In genomic region chr1:178571009-178571408, GRCm38 (mm10) we compare ENCODE assay signal across 28 mouse cellular contexts. TPM values are rescaled to one million over a fixed set of nuclear protein-coding genes. Genes with fewer than 3 reads are reported as not detected.
A peak's percentile ranks its signal among the peaks of the same experiment; 100 is the strongest.
DNase-seq lines count a peak whose midpoint lies in the region; ATAC-seq lines count a peak whose summit lies in the region.
"Had no signal": no experiment of that assay in that cellular context is flagged by ENCODE, and none has a peak within 500 bp of the region (broad histone marks: within the 10 kb centered on the region; RNA-seq: fewer than 3 reads in every experiment).

No protein-coding gene starts in this region.

- ATAC-seq in neural tube, embryonic 12.5 days (ENCODE audit: low FRiP score, low read depth), result 0 out of 2 replicates have a peak, but pooled peaks have one; percentile 23
- ATAC-seq in neural tube, embryonic 13.5 days (ENCODE audit: low read depth), result peak; percentile 58; the same call in 1 of the 2 replicates
- ATAC-seq in intestine, embryonic 16.5 days, result no peak
- ATAC-seq: forebrain, embryonic 16.5 days had no signal

- no peak for DNase-seq in neural tube, embryonic 10.5 days (ENCODE audit: extremely low spot score, low spot score)
- no peak for DNase-seq in limb, embryonic 10.5 days (ENCODE audit: low spot score)
- no peak for DNase-seq in right cerebral cortex, postnatal 4 days
- DNase-seq in right cerebral cortex, postnatal 10 days (ENCODE audit: low spot score in 2 of 2), result no peak
- DNase-seq: adrenal gland, adult 8-10 months; adrenal gland, postnatal 25 days; B cell, adult 2 months; cerebellum, adult 11-12 months; cerebellum, adult 8-10 months; cerebellum, postnatal 10 days; cerebellum, postnatal 36 days; embryo, embryonic 11 days; gastrocnemius, adult 2 months; gastrocnemius, postnatal 14 days; heart, adult 11 months; heart, postnatal 10 days; heart, postnatal 36 days had no signal

- H3K9ac ChIP-seq in neural tube, embryonic 12.5 days, result no peak overlapping the region
- H3K9ac ChIP-seq in neural tube, embryonic 13.5 days, result no peak overlapping the region
- H3K9ac ChIP-seq in intestine, embryonic 16.5 days (ENCODE audit: low read depth, low read length), result no peak overlapping the region
- H3K9ac ChIP-seq: forebrain, embryonic 13.5 days; heart, embryonic 12.5 days; heart, embryonic 15.5 days; hindbrain, embryonic 14.5 days had no signal

- no peak overlapping the region for H3K4me3 ChIP-seq in neural tube, embryonic 12.5 days
- no peak overlapping the region for H3K4me3 ChIP-seq in limb, embryonic 10.5 days
- no peak overlapping the region for H3K4me3 ChIP-seq in neural tube, embryonic 13.5 days
- no peak overlapping the region for H3K4me3 ChIP-seq in intestine, embryonic 16.5 days (ENCODE audit: low read length)
- H3K4me3 ChIP-seq: forebrain, embryonic 10.5 days; forebrain, embryonic 13.5 days; gastrocnemius, adult 2 months; heart, embryonic 12.5 days; heart, embryonic 15.5 days; hindbrain, embryonic 10.5 days had no signal

- H3K36me3 ChIP-seq in neural tube, embryonic 12.5 days, result no peaks in the 10 kb centered on the region
- H3K36me3 ChIP-seq in limb, embryonic 10.5 days, result peaks cover 23% of the 10 kb centered on the region
- peaks cover 6% of the 10 kb centered on the region; the same call in 1 of the 2 replicates for H3K36me3 ChIP-seq in neural tube, embryonic 13.5 days
- H3K36me3 ChIP-seq in intestine, embryonic 16.5 days (ENCODE audit: control insufficient read depth, insufficient read depth, low read length), result no peaks in the 10 kb centered on the region
- H3K36me3 ChIP-seq: forebrain, embryonic 10.5 days; G1E; hindbrain, embryonic 10.5 days had no signal

- H3K4me2 ChIP-seq in neural tube, embryonic 12.5 days (replicated peaks), result no peak overlapping the region
- no peak overlapping the region for H3K4me2 ChIP-seq in neural tube, embryonic 13.5 days
- no peak overlapping the region for H3K4me2 ChIP-seq in intestine, embryonic 16.5 days (ENCODE audit: low read depth, low read length)
- H3K4me2 ChIP-seq: forebrain, embryonic 13.5 days; heart, embryonic 12.5 days; heart, embryonic 15.5 days; hindbrain, embryonic 14.5 days had no signal

- peaks cover 19% of the 10 kb centered on the region for H3K4me1 ChIP-seq in neural tube, embryonic 12.5 days
- peaks cover 83% of the 10 kb centered on the region for H3K4me1 ChIP-seq in limb, embryonic 10.5 days
- peaks cover 68% of the 10 kb centered on the region for H3K4me1 ChIP-seq in neural tube, embryonic 13.5 days (replicated peaks)
- peaks cover 7% of the 10 kb centered on the region; the same call in 1 of the 2 replicates for H3K4me1 ChIP-seq in intestine, embryonic 16.5 days (ENCODE audit: control insufficient read depth, insufficient read depth, low read length)

- H3K27me3 ChIP-seq in neural tube, embryonic 12.5 days (replicated peaks), result no peaks in the 10 kb centered on the region
- no peaks in the 10 kb centered on the region for H3K27me3 ChIP-seq in limb, embryonic 10.5 days (ENCODE audit: low read depth, poor library complexity, severe bottlenecking)
- H3K27me3 ChIP-seq in neural tube, embryonic 13.5 days, result no peaks in the 10 kb centered on the region
- H3K27me3 ChIP-seq in intestine, embryonic 16.5 days (replicated peaks; ENCODE audit: control insufficient read depth, insufficient read depth, low read length), result no peaks in the 10 kb centered on the region
- H3K27me3 ChIP-seq: forebrain, embryonic 13.5 days; heart, embryonic 12.5 days; heart, embryonic 15.5 days had no signal

- H3K27ac ChIP-seq in neural tube, embryonic 12.5 days, result no peak overlapping the region
- H3K27ac ChIP-seq in limb, embryonic 10.5 days, result peak overlapping the region; percentile 82
- H3K27ac ChIP-seq in neural tube, embryonic 13.5 days (replicated peaks), result peak overlapping the region; percentile 54; the same call in 1 of the 2 replicates
- H3K27ac ChIP-seq in intestine, embryonic 16.5 days (ENCODE audit: low read length), result no peak overlapping the region
- H3K27ac ChIP-seq: forebrain, embryonic 13.5 days; gastrocnemius, adult 2 months; heart, embryonic 15.5 days; hindbrain, embryonic 10.5 days had no signal

- peaks cover 9% of the 10 kb centered on the region for H3K9me3 ChIP-seq in neural tube, embryonic 12.5 days
- no peaks in the 10 kb centered on the region for H3K9me3 ChIP-seq in limb, embryonic 10.5 days (replicated peaks)
- peaks cover 10% of the 10 kb centered on the region; the same call in 1 of the 2 replicates for H3K9me3 ChIP-seq in neural tube, embryonic 13.5 days
- H3K9me3 ChIP-seq in intestine, embryonic 16.5 days (ENCODE audit: control insufficient read depth, low read length), result peaks cover 4% of the 10 kb centered on the region; the same call in 1 of the 2 replicates
- H3K9me3 ChIP-seq: G1E; heart, embryonic 15.5 days had no signal

- 9% methylated on average over 4 of the region's 4 CpGs for WGBS in neural tube, embryonic 12.5 days
- WGBS in limb, embryonic 10.5 days, result 22% methylated on average over 4 of the region's 4 CpGs
- 13% methylated on average over 4 of the region's 4 CpGs for WGBS in neural tube, embryonic 13.5 days
- WGBS in intestine, embryonic 16.5 days, result 61% methylated on average over 4 of the region's 4 CpGs

RNA-seq across cellular contexts. Expression of gene Kif26b, which starts 42.1 kb away (rescaled TPM):
- 11.2 and 12.6 TPM in 2 replicates for polyA plus RNA-seq in neural tube, embryonic 12.5 days (2016; fragmentation: Nextera tagmentation; extraction: Ambion mirVana)
- polyA plus RNA-seq in limb, embryonic 10.5 days (2016; fragmentation: Nextera tagmentation; extraction: Ambion mirVana), result 18.4 and 24.8 TPM in 2 replicates
- polyA plus RNA-seq in neural tube, embryonic 13.5 days (2015; fragmentation: Nextera tagmentation; extraction: Ambion mirVana), result 10.4 and 10.5 TPM in 2 replicates
- 1.5 and 1.7 TPM in 2 replicates for polyA plus RNA-seq in intestine, embryonic 16.5 days (2015; fragmentation: Nextera tagmentation; extraction: Ambion mirVana)

Comparison
In these comparisons a context has a peak if more than half of its experiments do, and no peak if none do; other contexts are left out.
1. H3K27ac ChIP-seq: peak in limb, embryonic 10.5 days (single experiment) and neural tube, embryonic 13.5 days (single experiment); none in neural tube, embryonic 12.5 days (single experiment) and intestine, embryonic 16.5 days (single experiment).